Mouse (Mus musculus): ENCODE measurements at regions not wholly inside any gene's neighbourhood (a gene's known extent, or its start where the extent isn't known, plus 50 kb on each side); places are given as distances from the start of the nearest gene placed in this dataset.

DNA sequence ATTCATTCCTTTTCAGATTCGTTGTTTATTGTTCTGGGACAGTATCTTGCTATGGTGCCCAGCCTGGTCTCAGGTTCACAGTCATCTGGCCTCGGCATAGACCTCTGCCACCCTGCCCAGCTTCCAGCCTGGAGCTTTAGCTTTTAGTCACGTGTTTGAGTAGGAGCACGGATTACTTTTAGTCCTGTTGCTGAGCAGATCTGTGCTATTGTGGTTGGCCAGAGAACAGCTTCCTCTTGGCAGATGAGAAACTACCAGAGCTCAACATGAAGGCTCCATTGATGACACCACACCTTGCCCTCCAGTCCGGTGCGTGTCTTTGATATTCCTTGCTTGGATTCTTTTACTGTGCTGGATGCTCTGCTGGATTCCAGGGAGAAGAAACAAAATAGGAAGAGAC lies 54.5 kb upstream of the Etaa1 start:
- TF ChIP-seq POLR2A (IDR thresholded peaks at IDR 0.05; ENCODE audit: low read depth, low read length) (no peak), CTCF (IDR thresholded peaks at IDR 0.05; ENCODE audit: extremely low read depth, insufficient read depth, insufficient read length, insufficient replicate concordance) (no peak)

Measured in spleen, adult 2 months (tissue).